Mouse (Mus musculus) embryonic facial prominence, embryonic 10.5 days (tissue): ENCODE results near the gene 4930404N11Rik. TPM values are rescaled to one million over a fixed set of nuclear protein-coding genes. Genes with fewer than 3 reads are reported as not detected.
A peak's percentile ranks its signal among the peaks of the same experiment; 100 is the strongest.

Source experiments
- DNase-seq: peaks from one replicate; pipeline ENCODE4 v3.0.0-alpha.2; 2017; ENCODE audit warnings: low spot score
- H3K27ac ChIP-seq: fragments of 300-500 bp; sonication (generic); replicated peaks from 2 replicates; pipeline ENCODE4 v1.5.1; 2016; ENCODE audit warnings: mild to moderate bottlenecking
- H3K27me3 ChIP-seq: fragments of 300-500 bp; sonication (generic); replicated peaks from 2 replicates; pipeline ENCODE4 v1.6.1; 2016; ENCODE audit warnings: low read depth, mild to moderate bottlenecking; ENCODE audit not compliant: poor library complexity, severe bottlenecking
- H3K36me3 ChIP-seq: fragments of 300-500 bp; sonication (generic); replicated peaks from 2 replicates; pipeline ENCODE4 v1.6.1; 2016; ENCODE audit warnings: mild to moderate bottlenecking, moderate library complexity
- H3K4me1 ChIP-seq: fragments of 300-500 bp; sonication (generic); 2 replicates; pipeline ENCODE4 v1.6.1; 2016
- H3K4me3 ChIP-seq: fragments of 300-500 bp; sonication (generic); 2 replicates; pipeline ENCODE4 v1.5.1; 2016; ENCODE audit warnings: mild to moderate bottlenecking, moderate library complexity
- H3K9me3 ChIP-seq: fragments of 300-500 bp; sonication (generic); 2 replicates; pipeline ENCODE4 v1.6.1; 2016; ENCODE audit warnings: mild to moderate bottlenecking
- WGBS: fragments of 180-500 bp; shearing (Covaris S2); methylation state at CpG from one replicate; pipeline ENCODE4 v1.1.7; 2016; 5-methylcytosine and 5-hydroxymethylcytosine counted together
- polyA plus RNA-seq: library from polyadenylated mRNA; unstranded; fragments of >200 nt; fragmentation: Nextera tagmentation; extraction: Ambion mirVana; gene quantifications from 2 replicates; pipeline ENCODE4 v1.2.1, GENCODE M21; 2016

4930404N11Rik gene
- polyA plus RNA-seq, 1 experiment from 2014 or later, result 0.76 TPM

GRCm38 (mm10) chr10:81342686-81343505 is 22.7 kb downstream of the 4930404N11Rik start, which contains the start of gene Gipc3:
Gene Gipc3 (minus strand): TSS chr10:81343266.
- peaks cover 36% of the 10 kb centered on the region for H3K4me1 ChIP-seq
- peaks cover 28% of the 10 kb centered on the region for H3K36me3 ChIP-seq
- H3K27ac ChIP-seq, result no peak within 1 kb of the TSS; the same call in 1 of the 2 replicates
- H3K9me3 ChIP-seq, result no peaks in the 10 kb centered on the region
- no peak for DNase-seq
- peaks cover 90% of the 10 kb centered on the region for H3K27me3 ChIP-seq
- 7% methylated on average over 63 of the region's 67 CpGs for WGBS
- H3K4me3 ChIP-seq, result peak within 1 kb of the TSS; percentile 59

GRCm38 (mm10) chr10:81341333-81341949 is 24.2 kb downstream of the 4930404N11Rik start:
- DNase-seq, result peak; percentile 81
- Histone ChIP-seq H3K9me3 (no peaks in the 10 kb centered on the region), H3K4me1 (peaks cover 24% of the 10 kb centered on the region), H3K27me3 (peaks cover 90% of the 10 kb centered on the region), H3K27ac (no peak overlapping the region), H3K36me3 (peaks cover 15% of the 10 kb centered on the region), H3K4me3 (no peak overlapping the region)
- 34% methylated on average over 16 of the region's 16 CpGs for WGBS

- Histone ChIP-seq H3K36me3 (peaks cover 8% of the 10 kb centered on the region), H3K27ac (no peak overlapping the region), H3K9me3 (no peaks in the 10 kb centered on the region), H3K4me1 (peaks cover 25% of the 10 kb centered on the region), H3K27me3 (peaks cover 89% of the 10 kb centered on the region), H3K4me3 (no peak overlapping the region)
- WGBS, result 38% methylated on average over 17 of the region's 17 CpGs
- no peak for DNase-seq
Observed at GRCm38 (mm10) chr10:81340551-81341332, 24.9 kb downstream of the 4930404N11Rik start.

GRCm38 (mm10) chr10:81336558-81336957 is 29.1 kb downstream of the 4930404N11Rik start:
- no peak overlapping the region; the same call in 1 of the 2 replicates for H3K27ac ChIP-seq
- peaks cover 40% of the 10 kb centered on the region for H3K4me1 ChIP-seq
- H3K36me3 ChIP-seq, result no peaks in the 10 kb centered on the region
- H3K9me3 ChIP-seq, result no peaks in the 10 kb centered on the region
- WGBS, result 92% methylated on average over 4 of the region's 4 CpGs
- peaks cover 89% of the 10 kb centered on the region for H3K27me3 ChIP-seq
- H3K4me3 ChIP-seq, result no peak overlapping the region
- no peak for DNase-seq

- 37% methylated on average over 19 of the region's 19 CpGs for WGBS
- peak overlapping the region; percentile 33 for H3K4me3 ChIP-seq
Observed at GRCm38 (mm10) chr10:81335393-81336340, 29.9 kb downstream of the 4930404N11Rik start.

GRCm38 (mm10) chr10:81334324-81334723 is 31.3 kb downstream of the 4930404N11Rik start:
- 59% methylated on average over 11 of the region's 11 CpGs for WGBS
- H3K4me1 ChIP-seq, result peaks cover 40% of the 10 kb centered on the region
- H3K36me3 ChIP-seq, result no peaks in the 10 kb centered on the region
- DNase-seq, result no peak
- H3K27me3 ChIP-seq, result peaks cover 89% of the 10 kb centered on the region
- no peak overlapping the region for H3K4me3 ChIP-seq
- H3K9me3 ChIP-seq, result no peaks in the 10 kb centered on the region
- peak overlapping the region; percentile 81; the same call in 1 of the 2 replicates for H3K27ac ChIP-seq

More at GRCm38 (mm10) chr10:81335393-81336340, 29.9 kb downstream of the 4930404N11Rik start:
- Histone ChIP-seq H3K36me3 (no peaks in the 10 kb centered on the region), H3K4me1 (peaks cover 39% of the 10 kb centered on the region), H3K27me3 (peaks cover 88% of the 10 kb centered on the region), H3K9me3 (no peaks in the 10 kb centered on the region), H3K27ac (peak overlapping the region; percentile 81)
- peak; percentile 62 for DNase-seq

- Histone ChIP-seq H3K9me3 (no peaks in the 10 kb centered on the region), H3K4me1 (peaks cover 57% of the 10 kb centered on the region), H3K36me3 (peaks cover 17% of the 10 kb centered on the region), H3K27ac (peak overlapping the region; percentile 73), H3K4me3 (peak overlapping the region; percentile 45), H3K27me3 (peaks cover 73% of the 10 kb centered on the region)
- 14% methylated on average over 29 of the region's 29 CpGs for WGBS
- DNase-seq, result no peak
Observed at GRCm38 (mm10) chr10:81332277-81332676, 33.3 kb downstream of the 4930404N11Rik start.

GRCm38 (mm10) chr10:81330007-81330406 is 35.6 kb downstream of the 4930404N11Rik start:
- Histone ChIP-seq H3K4me1 (peaks cover 48% of the 10 kb centered on the region), H3K9me3 (no peaks in the 10 kb centered on the region), H3K4me3 (no peak overlapping the region), H3K36me3 (peaks cover 40% of the 10 kb centered on the region), H3K27me3 (peaks cover 51% of the 10 kb centered on the region), H3K27ac (peak overlapping the region; percentile 36)
- 58% methylated on average over 4 of the region's 4 CpGs for WGBS
- DNase-seq, result no peak

GRCm38 (mm10) chr10:81329194-81329975 is 36.2 kb downstream of the 4930404N11Rik start:
- H3K36me3 ChIP-seq, result peaks cover 46% of the 10 kb centered on the region
- no peak for DNase-seq
- no peaks in the 10 kb centered on the region for H3K9me3 ChIP-seq
- H3K4me3 ChIP-seq, result peak overlapping the region; percentile 26; the same call in 1 of the 2 replicates
- 75% methylated on average over 10 of the region's 10 CpGs for WGBS
- H3K27me3 ChIP-seq, result peaks cover 45% of the 10 kb centered on the region
- H3K4me1 ChIP-seq, result peaks cover 42% of the 10 kb centered on the region
- H3K27ac ChIP-seq, result peak overlapping the region; percentile 36

GRCm38 (mm10) chr10:81328386-81328785 is 37.2 kb downstream of the 4930404N11Rik start, which contains the start of gene Tbxa2r:
Gene Tbxa2r (plus strand): TSS chr10:81328731.
- WGBS, result 16% methylated on average over 10 of the region's 10 CpGs
- Histone ChIP-seq H3K9me3 (no peaks in the 10 kb centered on the region), H3K4me1 (peaks cover 40% of the 10 kb centered on the region), H3K4me3 (peak within 1 kb of the TSS; percentile 26), H3K27me3 (peaks cover 35% of the 10 kb centered on the region), H3K27ac (peak within 1 kb of the TSS; percentile 55), H3K36me3 (peaks cover 56% of the 10 kb centered on the region)
- DNase-seq, result no peak

GRCm38 (mm10) chr10:81327959-81328358 is 37.7 kb downstream of the 4930404N11Rik start:
- 26% methylated on average over 2 of the region's 2 CpGs for WGBS
- H3K4me1 ChIP-seq, result peaks cover 40% of the 10 kb centered on the region
- no peak for DNase-seq
- H3K36me3 ChIP-seq, result peaks cover 60% of the 10 kb centered on the region
- H3K4me3 ChIP-seq, result peak overlapping the region; percentile 26; the same call in 1 of the 2 replicates
- H3K9me3 ChIP-seq, result no peaks in the 10 kb centered on the region
- H3K27me3 ChIP-seq, result peaks cover 30% of the 10 kb centered on the region
- H3K27ac ChIP-seq, result peak overlapping the region; percentile 55
